Mouse (Mus musculus) WW6 (cell line): Measurements from ENCODE around the gene Awat2.
"Not testable (repeated sequence)": the region's sequence is repeated elsewhere in the genome, so short reads cannot be mapped to it uniquely, and the experiment has no call there.

Experiments used
- DNase-seq: peaks from one replicate; pipeline ENCODE4 v3.0.0-alpha.2; 2013; ENCODE audit warnings: low read depth, low spot score

Awat2 gene

DNA sequence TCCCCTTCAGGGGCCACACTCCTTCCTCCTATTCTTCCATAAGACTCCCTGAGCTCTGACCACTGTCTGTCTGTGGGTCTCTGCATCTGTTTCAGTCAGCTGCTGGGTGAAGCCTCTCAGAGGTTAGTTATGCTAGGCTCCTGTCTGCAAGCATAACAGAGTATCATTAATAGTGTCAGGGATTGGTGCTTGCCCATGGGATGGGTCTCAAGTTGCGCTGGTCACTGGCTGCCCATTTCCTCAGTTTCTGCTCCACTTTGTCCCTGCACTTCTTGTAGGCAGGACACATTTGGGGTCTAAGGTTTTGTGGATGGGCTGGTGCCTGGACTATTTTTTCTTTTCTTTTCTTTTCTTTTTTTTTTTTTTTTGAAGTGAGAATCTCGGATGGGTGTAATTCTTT lies at the start of gene Awat2:
TSS of gene Awat2 (minus strand) at position 101 of the 400 bp plus-strand sequence.
- DNase-seq: not testable (repeated sequence)

DNA sequence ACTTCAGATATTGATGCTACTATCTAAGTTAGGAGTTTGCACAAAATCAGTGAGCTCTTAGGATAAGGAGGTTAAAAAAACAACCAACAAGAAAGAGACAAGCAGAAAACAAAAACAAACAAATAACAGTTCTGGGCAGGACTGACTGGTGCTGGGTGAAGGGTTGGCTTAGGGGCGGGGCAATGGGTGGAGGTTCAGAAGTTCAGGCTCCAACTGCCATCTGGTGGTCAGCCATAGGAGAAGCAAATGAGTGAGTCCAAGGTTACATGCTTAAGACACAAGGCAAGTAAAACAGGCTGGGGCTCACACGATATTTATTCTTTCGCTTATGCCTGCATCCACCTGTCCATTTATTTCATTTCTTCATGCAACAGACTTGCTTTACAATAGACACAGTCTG lies 37.8 kb upstream of the Awat2 start:
- DNase-seq: no peak

DNA sequence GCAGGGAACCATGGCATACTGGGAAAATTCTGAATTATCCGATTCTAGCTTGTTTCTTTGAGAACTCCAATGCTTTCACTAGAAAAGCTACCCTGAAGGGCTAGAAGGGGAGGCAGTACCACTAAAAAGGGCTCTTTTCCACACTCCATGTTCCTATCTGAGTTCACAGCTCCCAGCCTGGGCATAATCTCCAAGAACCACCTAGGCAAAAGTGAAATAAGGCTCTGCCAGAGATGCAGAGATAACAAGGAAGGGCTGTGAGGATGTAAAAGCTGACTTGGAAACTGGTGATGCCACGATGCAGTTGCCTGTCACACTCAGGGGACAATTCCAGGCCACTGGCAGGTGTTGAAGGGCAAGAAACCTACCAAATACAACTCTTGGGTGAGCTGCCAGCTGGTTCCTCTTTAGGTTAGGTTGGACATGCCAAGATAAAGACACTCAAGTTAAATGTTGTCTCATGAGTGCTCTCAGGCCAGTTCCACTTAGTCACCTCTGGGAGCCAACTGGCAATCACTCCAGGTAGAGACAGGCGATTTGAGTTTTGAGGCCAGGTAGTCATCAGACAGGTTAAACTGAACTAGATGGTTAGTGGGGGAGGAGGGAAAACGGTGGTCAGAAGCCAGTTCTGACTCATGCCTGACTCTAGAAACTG lies 33.2 kb upstream of the Awat2 start:
- no peak for DNase-seq

DNA sequence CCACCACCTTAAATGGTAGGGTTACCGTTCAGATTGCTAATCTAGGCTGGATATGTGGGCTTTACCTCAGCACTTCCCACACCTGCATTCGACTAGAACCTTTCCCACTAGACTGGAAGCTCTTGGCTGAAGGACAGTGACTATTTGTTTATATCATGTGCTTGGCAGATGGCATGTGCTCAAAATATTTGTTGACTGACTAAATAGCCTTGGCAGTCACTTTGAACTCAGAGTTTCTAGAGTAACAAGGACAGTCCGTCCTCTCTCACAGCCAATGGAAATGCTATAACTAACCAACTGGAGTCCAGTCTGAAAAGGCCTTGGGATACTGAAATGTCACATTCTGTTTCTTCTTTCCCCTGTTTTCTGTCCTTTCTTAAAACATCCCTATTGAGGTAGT lies 29.0 kb upstream of the Awat2 start:
- no peak for DNase-seq

DNA sequence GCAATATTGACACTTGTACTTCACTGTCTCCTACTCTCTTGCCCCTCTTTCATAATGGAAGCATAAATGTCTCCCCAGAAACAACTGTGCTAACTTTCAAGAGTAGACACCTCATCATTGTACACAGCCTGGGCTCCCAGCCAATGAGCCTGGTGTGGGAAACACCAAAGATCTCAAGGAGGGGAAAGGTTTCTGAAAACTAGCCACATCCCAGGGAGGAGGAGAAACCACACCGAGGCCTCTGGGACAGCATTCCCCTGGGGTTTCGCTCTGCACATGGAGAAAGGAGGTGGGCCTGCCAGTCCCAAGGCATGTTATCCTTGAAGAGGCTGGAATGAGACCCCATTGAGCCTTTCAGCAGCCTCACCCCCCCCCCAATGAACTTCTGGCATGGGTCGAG lies 27.6 kb upstream of the Awat2 start:
- DNase-seq: no peak

DNA sequence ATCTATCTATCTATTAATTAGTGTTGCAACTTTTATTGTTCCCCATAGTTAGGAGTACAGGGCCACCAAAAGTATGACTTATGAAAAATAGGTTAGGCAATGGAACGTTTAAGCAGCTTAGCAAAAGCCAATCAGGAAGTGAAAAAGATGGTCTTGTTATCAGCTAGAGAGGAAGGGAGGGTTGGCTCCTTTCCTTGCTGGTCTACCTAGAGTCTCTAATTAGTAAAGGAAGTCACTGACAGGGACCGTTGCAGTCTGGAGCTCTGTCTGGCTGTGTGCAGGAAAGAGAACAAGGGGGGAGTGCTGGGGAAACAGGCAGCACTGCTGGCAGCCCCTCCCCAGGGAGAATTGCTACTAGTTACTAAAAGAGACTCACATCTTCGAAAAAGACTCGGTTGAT lies 25.5 kb upstream of the Awat2 start:
- no peak for DNase-seq

DNA sequence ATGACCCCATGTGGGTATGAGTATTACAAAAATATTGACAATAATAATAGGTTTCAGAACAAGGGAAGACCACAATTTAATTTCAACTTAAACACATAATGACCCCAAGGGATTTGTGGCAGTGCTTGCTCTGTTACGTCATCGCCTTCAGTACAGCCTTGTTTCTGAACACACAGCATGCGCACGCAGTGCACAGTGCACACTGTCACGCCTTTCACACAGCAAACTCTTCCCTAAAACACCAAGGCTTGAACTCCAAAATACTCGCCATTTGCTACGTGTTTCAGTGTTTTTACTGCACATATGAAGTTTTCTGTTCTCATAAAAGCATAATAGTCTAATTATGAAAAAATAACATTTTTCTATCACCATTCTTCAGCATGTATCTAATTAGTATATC lies 1.0 kb upstream of the Awat2 start:
- no peak for DNase-seq

DNA sequence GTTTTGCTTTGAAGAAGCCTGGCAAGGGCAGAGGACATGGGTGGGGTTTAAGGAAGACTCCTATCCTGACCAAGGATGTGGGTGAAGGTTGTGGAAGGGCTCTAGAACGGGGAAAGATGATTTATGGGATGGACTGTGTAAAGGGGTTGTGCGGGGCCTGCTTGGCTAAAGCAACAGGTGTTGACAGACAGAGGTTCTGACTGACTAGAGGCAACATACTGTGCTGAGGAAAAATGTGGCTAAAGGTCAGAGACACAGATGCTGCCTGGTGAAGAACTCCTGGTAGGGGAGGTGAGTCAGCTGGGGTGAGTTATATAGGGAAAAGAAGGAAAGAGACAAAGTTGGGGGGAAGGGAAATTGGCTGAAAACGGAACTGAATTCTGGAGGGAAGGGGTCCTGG lies 10.2 kb downstream of the Awat2 start:
- no peak for DNase-seq

DNA sequence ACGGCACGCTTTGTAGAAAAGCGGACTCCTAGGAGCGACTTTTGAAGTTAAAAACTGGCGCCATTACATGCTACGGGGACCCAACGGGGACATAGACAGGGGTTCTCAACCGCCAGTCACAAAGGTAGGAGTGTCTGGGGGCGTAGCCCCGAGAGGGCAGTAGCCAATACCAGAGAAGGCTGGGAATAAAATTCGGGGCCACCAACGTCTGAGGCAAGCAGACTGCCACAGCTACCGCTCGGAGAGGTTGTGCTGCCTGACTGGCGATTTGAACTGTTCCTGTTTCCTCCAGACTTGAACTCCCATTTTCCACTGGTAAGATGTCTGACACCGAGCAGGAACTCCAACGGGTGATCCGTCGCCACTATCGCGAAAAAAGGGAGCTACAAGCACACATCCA lies 13.8 kb downstream of the Awat2 start, which contains the start of gene Otud6a:
TSS of gene Otud6a (plus strand) at position 321 of the 400 bp plus-strand sequence.
- no peak for DNase-seq

DNA sequence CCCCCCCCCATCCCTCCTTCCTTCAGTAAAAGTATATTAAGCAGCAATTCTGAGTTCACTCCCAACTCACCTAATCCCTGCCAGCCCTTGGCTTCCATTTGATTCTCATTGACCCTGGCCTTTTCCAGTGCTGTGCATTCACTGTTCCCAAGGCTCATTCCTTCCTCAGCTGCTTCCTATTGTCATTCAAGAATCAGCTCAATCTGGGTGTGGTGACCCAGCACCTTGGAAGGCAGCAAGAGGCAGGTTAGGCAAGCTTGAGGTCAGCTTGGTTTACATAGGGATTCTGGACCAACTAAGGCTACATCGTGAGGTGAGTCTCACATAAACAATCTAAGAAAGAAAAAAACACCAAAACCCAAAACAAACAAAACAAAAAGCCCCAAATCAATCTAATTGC lies 33.3 kb downstream of the Awat2 start:
- no peak for DNase-seq

DNA sequence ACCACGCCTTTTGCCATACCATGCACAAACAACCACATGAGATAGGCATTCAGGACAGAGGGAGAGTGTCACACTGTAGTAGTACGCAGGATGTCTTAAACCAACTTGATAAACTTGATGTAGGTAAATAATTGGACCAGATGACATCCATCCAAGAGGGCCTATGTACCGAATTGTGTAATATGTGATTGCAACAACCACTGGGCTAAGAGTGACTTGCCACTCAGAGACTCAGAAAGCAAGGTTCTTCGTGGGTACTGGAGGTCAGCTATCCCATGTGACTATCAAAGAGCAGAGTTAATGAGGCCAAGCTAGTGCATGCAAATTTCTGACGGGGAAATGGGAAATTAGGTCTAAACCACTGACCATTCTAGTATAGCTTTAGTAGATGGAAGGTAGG lies 40.9 kb downstream of the Awat2 start:
- no peak for DNase-seq

DNA sequence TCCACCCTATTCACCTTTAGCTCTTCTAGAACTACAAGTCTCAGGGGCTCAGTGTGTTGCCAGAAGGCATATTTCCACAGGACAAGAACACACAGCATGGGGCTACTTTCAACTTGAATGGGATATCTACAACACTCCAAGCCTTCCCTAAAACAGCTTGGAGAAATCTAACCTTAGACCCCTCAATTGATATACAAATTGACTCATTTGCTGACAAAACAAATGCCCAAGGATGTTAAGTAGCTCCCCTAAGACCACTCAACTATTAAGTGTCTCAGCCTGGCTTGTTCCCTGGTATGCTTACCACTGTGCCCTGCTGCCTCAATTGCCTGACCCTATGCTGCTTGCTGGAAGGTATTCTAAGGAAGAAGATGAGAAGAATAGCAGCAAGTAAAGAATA lies 41.6 kb downstream of the Awat2 start:
- no peak for DNase-seq

DNA sequence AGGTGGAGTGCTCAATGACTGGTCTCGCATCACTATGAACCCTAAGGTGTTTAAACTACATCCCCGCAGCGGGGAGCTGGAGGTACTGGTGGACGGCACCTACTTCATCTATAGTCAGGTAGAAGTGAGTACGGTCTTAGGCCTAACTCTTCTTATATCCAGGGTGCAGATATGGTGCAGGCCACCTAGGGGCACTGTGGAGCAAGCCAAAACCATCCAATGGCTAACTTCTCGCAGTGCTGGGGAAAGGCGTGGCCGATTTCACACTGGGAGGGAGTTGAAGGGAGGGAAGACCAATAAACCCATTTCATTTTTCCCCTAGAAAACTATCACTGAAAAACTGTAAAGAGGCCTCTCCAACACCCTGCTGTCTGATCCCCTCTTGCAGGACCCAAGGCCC lies 47.5 kb downstream of the Awat2 start:
- DNase-seq: no peak

DNA sequence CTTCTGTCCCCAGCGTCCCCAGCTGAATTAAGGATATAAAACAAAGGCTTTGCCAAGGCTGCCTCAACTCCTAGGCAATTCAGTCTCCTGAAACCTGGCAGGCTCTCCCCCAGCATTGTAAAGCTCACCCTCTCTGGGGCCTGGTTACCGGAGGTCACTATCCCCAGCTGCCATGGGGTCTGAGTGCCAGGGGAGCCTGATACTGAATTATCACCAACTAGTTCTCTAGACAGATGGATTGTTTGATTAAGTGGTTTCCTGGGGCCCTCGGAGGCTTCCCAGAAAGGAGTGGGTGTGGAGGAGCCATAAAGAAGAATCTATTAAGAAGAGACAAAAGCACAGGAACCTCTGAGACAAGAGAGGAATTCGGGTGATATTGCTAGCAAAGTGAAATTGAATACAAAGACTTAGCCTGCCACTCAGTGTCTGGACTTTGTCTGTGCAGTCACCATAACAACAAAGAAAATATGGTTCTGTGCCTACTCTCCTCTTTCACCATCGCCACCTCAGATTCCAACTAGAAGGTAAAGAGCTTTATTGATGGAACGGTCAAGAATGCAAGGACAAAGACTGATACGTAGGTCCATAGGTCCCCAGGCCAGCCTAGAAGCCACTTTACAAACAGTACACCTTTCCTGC lies 48.2 kb downstream of the Awat2 start:
- DNase-seq: no peak

DNA sequence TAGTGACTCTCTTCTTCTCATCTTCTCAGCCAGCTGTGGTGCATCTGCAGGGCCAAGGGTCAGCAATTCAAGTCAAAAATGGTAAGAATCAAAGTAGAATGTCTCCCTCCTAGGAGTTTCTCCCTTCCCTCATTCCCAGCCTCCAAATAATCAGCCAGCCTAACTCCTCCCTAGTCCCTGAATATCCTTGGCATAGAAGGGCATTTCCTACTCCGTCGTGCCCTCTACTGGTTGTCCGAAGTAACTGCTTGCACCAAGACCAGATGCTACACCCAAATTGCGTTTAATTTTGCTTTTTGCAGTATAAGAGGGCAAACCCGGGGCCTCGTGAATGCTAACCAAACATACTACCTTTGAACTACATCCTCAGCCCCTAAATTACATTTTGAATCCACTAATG lies 50.2 kb downstream of the Awat2 start:
- no peak for DNase-seq

DNA sequence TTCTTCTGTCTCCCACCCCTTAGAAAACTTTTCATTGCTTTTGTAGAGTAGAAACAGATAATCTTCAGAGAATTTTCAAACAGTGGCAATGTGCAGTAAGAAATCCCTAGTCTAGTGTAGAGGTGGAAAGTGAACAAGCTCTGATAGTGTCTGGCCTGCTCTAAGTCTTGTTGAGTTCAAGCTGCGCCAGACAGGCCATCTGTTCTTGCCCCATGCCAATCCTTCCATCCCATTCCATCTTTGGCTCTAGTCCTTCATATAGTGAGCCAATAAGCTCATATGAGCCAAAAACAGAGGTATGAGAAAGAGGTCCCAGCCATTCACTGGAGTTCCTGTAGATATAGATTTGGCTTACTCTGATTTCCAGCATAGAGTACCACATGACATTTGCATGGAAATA lies 52.6 kb downstream of the Awat2 start:
- no peak for DNase-seq

DNA sequence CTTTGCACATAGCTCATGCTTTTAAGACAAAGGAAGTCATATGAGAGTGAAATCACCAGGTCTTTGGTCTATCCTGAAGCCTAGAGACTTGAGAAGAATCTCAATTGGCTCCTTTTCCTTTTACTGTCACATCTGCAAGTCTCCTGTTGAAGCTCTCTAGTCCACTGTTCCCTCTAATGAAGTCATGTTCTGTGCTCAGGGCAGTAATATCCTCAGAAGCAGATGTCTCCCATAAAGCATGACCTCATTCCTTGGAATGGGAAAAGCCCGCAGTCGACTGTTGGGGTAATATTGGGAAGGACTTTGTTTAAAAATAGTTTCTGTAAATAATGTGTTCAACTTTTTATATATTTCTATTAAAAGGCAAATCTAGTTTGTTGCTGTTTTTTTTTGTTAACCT lies 85.5 kb downstream of the Awat2 start:
- DNase-seq: no peak
